Mouse (Mus musculus): Measurements from ENCODE around the gene Rora. TPM values are rescaled to one million over a fixed set of nuclear protein-coding genes. Genes with fewer than 3 reads are reported as not detected.

The Rora gene
- total RNA-seq, 4 experiments from 2014 or later: 24.7 to 30.8 (median 25.9) TPM

DNA sequence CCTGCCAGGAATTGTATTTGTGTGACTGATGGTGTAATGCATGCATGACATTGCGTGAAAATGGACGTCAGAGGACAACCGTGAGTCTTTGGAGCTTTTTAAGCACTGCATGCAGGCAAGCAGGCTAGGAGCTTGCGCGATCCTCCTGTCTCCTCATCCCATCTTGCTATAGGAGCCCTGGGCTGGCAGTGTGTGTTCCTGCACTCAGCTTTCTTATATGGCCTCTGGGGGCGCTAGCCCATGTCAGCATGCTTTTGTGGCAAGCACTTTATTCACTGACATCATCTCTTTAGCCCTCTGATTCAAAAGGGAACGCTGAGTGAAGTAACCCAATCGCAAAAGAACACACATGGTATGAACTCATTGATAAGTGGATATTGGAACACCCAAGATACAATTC, 105.7 kb downstream of the Rora start:
- DNase-seq (ENCODE audit: low spot score): no peak

DNA sequence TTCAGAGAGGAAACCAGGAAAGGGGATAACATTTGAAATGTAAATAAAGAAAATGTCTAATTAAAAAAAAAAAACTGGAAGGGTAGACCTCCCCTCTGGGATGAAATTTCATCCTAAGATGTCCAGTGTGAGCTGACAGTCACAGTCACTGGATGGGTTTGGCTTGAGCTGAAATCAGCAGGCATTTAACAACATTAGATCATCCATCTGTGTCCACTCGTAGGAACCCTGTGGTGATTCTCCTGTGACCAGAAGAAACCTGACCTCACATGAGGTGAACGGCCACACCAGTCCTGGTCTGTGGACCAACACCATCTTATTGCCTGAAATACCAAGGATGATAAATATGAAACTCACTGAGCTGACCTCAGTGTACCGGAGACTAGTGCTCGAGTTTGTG, 106.7 kb downstream of the Rora start:
- no peak for DNase-seq (ENCODE audit: low spot score)

DNA sequence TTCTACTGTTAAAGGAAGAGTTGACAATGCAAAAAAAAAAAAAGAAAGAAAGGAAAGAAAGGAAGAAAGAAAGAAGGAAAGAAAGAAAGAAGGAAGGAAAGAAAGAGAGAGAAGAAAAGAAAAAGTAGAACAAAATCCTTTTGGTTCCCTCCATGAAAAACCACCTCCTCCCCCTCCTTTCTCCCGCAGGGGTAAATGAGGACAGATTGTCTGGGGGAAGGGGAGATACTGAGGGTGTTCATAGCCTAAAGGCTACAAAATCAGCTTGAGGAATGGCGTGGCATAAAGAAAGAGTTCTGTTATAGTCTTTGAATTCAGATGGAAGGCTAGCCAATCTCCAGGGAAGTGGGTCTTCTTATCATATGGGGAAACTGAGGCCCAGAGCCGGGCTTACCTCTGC, 107.3 kb downstream of the Rora start:
- DNase-seq (ENCODE audit: low spot score): no peak

DNA sequence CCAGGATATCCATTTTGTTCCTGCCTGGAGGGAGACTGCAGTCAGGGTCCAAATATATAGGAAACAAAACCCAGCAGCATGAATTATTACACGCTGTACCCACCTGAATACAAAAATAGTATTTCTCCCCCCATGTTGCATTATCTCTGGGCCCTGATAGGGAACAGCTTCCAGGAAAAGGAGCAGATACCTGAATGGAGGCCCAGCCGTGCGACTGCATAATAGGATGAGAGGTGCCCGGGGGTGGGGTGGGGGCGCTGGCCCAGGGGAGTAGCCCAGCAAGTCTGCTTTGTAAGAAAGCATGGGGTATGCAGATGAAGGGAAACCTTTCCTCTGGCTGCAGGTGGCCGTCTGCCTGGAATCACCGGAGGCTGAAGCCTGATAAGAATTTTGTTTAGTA, 108.1 kb downstream of the Rora start:
- no peak for DNase-seq (ENCODE audit: low spot score)

- DNase-seq (ENCODE audit: low spot score): no peak
These were observed 112.0 kb downstream of the Rora start for GRCm38 (mm10) chr9:68765595-68765994.

- DNase-seq (ENCODE audit: low spot score): no peak
These were observed 116.1 kb downstream of the Rora start for GRCm38 (mm10) chr9:68769638-68770037.

- DNase-seq (ENCODE audit: low spot score): no peak
These were observed 117.8 kb downstream of the Rora start for GRCm38 (mm10) chr9:68771383-68771782.

DNA sequence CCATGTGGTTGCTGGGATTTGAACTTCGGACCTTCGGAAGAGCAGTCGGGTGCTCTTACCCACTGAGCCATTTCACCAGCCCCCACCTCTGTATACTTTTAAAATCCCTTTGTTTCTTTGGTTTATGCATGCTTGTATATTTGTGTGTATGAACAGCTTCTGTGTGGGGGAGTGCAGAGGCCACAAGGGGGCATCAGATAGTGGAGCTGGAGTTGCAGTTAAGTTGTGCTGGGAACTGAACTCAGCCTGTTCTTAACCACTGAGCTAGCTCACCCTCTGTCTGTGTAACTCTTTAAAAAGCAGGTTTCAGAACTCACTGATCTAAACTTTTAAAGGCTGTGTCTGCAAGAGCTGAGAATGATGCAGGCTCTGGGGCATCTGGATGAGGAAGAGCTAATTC, 120.2 kb downstream of the Rora start:
- DNase-seq (ENCODE audit: low spot score): no peak

DNA sequence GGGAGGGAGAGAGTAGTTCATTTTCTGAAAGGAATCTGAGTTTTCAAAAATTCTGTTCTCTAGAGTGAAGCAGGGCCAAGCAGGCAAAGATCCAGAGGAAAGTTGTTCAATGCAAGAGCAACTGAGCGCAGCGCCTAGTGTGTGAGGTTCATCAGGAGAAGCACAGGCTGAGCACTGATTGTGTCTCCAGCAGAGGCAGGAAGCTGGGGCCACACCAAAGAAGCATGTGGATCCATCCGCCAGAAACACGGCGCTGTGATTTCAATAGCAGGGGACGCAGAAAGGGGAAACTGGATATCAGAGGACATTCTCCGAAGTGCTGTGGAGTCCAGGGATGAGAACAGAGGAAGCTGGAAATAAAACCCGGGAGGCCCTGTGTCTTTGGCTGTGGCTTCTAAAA, 128.4 kb downstream of the Rora start:
- DNase-seq (ENCODE audit: low spot score): peak; percentile 35

GRCm38 (mm10) chr9:68782604-68783003, 129.0 kb downstream of the Rora start:
- no peak for DNase-seq (ENCODE audit: low spot score)

DNA sequence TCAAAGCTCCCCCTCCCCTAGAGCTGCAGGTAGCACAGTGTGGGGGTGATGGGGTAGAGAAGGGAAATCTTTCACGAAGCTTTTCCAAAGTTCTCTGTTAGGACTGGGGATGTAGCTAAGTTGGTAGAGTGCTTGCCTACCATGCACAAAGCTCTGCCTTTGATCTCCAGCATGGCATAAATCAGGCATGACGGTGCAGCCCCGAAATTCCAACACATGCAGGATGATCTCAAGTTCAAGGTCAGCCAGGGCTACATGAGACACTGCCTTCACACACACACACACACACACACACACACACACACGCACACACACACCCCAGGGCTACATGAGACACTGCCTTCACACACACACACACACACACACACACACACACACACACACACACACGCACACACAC, 129.7 kb downstream of the Rora start:
- no peak for DNase-seq (ENCODE audit: low spot score)

DNA sequence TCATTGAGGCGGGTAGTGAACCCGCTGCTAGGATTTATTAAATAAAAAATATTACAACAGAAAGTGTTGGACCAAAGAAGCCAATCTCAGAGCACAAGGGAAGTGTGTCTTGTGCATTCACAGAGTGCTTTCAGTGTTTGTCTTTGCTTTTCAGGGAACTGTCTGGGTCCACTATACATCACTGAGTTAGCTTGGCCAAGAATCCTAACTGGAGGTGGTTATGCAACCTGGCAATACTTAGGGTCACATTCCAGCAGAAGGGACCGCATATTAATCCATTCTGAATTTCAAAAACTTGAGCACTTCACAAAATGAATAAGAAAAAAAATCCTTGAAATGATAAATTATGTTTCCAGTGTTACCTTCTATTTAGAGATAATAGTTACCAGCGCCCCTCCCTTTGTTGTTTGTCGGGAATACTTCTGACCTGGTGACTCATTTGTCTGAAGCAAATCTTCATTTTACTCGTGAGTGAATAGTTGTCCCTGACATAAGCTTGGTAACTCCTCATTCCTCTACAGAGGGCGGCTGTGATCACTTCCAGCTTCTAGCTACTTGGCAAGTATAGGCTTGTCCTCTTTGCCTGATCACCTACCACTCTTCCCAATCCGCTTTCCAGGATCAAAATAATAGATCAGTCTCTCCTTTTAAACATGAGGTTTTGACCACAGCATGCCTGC, 133.2 kb downstream of the Rora start:
- DNase-seq (ENCODE audit: low spot score): no peak

DNA sequence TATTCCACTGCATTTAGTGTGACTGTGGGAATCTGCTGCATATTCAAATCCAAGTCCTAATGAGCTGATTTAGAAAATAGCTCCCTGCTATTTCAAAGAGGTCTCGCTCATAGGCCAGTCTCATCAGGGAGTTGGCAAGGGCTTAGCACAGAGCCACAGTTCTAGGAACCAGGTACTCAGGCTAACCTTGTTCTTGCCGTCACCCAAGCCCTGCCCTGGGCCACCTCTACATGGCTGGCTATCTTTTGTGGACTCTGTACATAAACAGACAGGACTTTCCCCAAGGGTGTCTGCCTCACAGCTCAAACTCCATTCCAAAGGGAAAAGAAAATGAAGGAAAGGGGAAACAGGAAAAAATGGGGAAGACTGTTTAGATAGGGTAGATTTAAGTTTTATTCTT, 134.1 kb downstream of the Rora start:
- no peak for DNase-seq (ENCODE audit: low spot score)

GRCm38 (mm10) chr9:68790922-68791321, 137.3 kb downstream of the Rora start:
- DNase-seq (ENCODE audit: low spot score): no peak

DNA sequence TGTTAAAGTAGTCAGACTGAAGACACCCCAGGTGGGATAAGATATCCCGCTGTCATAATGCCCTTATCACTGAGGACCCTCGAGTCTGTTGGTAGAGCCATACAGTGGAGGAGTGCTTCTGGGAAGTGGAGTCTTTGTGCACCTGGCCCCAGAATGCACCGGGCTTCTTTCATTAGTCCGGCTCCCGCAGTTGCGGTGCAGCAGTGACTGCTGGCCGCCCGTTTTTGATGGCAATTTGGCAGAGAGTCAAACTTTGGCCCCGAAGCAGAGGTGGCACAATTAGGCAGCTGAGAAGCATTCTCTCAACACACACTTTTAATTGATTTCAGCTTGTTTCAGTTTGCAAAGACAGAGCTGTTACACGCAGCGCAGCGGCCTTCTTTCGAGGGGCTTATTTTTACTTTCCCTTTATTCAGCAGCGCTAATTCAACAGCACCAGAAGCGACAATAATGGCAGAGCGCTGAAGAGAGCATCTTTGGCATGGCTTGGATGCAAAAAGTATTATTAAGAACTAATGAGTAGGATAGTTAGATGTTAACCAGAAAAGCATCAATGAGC, 138.5 kb downstream of the Rora start:
- no peak for DNase-seq (ENCODE audit: low spot score)

DNA sequence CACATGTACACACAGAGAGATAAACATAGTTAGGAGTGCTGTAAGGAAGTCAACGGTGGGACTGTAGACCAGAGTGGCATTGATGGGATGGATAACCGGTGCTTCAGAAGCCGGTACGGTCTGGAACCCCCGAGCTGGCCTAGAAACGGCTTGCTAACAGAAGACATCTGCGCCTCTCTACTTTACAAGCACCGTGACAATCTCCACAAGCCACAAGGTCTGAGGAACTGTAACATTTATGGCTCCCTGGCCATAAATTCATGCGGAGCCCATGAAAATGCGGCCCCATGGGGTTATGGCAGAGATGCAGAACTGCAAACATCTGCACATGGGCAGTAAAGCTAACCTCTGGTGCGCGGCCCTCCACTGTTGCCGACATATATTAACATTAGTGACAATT, 141.7 kb downstream of the Rora start:
- no peak for DNase-seq (ENCODE audit: low spot score)

GRCm38 (mm10) chr9:68798221-68798620, 144.6 kb downstream of the Rora start:
- DNase-seq (ENCODE audit: low spot score): no peak

- no peak for DNase-seq (ENCODE audit: low spot score)
These were observed 145.5 kb downstream of the Rora start for GRCm38 (mm10) chr9:68799065-68799464.

DNA sequence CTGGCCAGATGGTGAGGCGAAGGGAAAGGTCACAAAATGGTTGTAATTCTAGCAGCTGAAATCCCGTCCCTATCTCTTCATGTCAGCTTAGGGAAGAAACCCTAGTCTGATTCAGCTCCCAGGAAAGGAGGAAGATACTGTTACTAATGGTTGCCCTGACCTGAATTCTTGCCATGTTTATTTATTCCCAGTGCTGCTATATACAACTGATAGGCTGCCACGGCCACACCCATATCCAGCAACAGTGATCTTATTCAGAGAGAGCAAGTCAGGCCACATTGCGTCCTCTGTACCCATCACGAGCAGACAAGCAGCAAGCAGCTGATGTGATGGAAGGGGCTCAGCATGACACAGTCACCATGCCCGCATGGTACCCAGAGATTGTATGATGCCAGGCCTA, 150.6 kb downstream of the Rora start:
- DNase-seq (ENCODE audit: low spot score): no peak

GRCm38 (mm10) chr9:68805776-68806175, 152.2 kb downstream of the Rora start:
- DNase-seq (ENCODE audit: low spot score): no peak

DNA sequence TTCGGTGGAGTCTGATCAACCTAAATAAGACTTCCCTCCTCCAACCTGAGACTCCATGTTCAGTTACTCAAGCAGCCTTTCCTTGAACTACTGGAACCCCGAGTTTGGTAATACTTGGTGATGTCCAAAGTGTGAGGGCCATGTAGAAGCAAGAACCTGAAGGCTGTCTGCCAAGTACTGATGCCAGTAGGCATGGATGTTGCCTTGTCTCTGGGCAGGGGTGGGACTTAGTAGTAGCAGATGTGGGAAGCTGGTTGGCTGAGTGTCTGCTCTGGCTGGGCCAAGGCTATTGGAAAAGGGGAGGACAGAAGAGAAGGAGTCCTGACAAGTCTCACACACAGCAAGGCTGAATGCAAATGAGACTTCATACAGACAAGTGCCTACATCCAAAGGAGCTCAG, 154.1 kb downstream of the Rora start:
- no peak for DNase-seq (ENCODE audit: low spot score)

DNA sequence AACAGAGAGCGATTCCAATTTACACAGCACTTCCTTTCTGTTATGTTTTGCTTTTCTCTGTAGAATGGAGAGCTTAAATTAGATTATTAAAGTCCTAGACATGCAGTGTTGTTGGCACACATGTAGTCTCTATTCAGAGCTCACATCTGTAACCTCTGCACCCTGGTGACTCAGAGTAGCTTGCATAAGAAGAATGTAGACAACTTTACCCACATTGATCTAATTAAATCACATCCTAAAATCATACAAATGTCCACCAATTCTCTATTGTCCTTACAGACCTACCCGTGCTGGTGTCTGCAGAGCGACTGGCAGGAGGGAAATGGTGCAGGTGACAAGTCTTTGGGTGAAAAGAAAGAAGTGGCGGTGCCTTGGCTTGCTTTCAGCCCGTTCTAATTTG, 155.9 kb downstream of the Rora start:
- DNase-seq (ENCODE audit: low spot score): no peak

- no peak for DNase-seq (ENCODE audit: low spot score)
These were observed 161.1 kb downstream of the Rora start for GRCm38 (mm10) chr9:68814723-68815122.

DNA sequence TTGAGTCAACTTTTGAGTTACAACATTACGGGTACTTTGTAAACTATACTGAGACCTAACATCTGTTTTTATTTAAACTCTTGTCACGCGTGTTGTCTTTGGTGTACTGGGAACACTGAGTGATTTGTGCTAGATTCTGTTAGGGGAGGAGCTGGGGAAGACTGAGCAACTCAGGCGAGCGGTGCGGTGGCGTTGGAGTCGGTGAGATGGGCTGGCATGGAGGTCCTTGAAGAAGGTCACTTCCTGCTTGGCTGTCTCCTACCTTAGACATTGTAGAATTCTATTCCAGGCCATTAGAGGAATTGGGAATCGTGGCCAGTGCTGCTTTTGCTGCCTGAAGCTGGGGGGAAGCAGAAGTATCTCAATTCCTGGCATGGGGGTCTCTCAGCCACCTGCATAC, 162.3 kb downstream of the Rora start:
- no peak for DNase-seq (ENCODE audit: low spot score)
